Mouse (Mus musculus) hindbrain, embryonic 10.5 days (tissue): Measurements from ENCODE around the gene P2ry1. TPM values are rescaled to one million over a fixed set of nuclear protein-coding genes. Genes with fewer than 3 reads are reported as not detected.

Source experiments
- DNase-seq: peaks from one replicate; pipeline ENCODE4 v3.0.0-alpha.2; 2017; ENCODE audit warnings: low spot score
- H3K27ac ChIP-seq: fragments of 300-500 bp; sonication (generic); 2 replicates; pipeline ENCODE4 v1.5.1; 2016; ENCODE audit warnings: mild to moderate bottlenecking, moderate library complexity
- H3K27me3 ChIP-seq: fragments of 300-500 bp; sonication (generic); 2 replicates; pipeline ENCODE4 v1.6.1; 2016; ENCODE audit warnings: mild to moderate bottlenecking; ENCODE audit not compliant: poor library complexity, insufficient read depth, severe bottlenecking
- H3K36me3 ChIP-seq: fragments of 300-500 bp; sonication (generic); 2 replicates; pipeline ENCODE4 v1.6.1; 2016; ENCODE audit warnings: mild to moderate bottlenecking, moderate library complexity
- H3K4me1 ChIP-seq: fragments of 300-500 bp; sonication (generic); replicated peaks from 2 replicates; pipeline ENCODE4 v1.6.1; 2016; ENCODE audit warnings: mild to moderate bottlenecking
- H3K4me3 ChIP-seq: fragments of 300-500 bp; sonication (generic); 2 replicates; pipeline ENCODE4 v1.5.1; 2016; ENCODE audit warnings: mild to moderate bottlenecking, moderate library complexity
- H3K9me3 ChIP-seq: fragments of 300-500 bp; sonication (generic); 2 replicates; pipeline ENCODE4 v1.6.1; 2016; ENCODE audit warnings: mild to moderate bottlenecking, moderate library complexity
- WGBS: fragments of 180-500 bp; shearing (Covaris S2); methylation state at CpG from one replicate; pipeline ENCODE4 v1.1.7; 2016; 5-methylcytosine and 5-hydroxymethylcytosine counted together
- polyA plus RNA-seq: library from polyadenylated mRNA; unstranded; fragments of >200 nt; fragmentation: Nextera tagmentation; extraction: Ambion mirVana; gene quantifications from 2 replicates; pipeline ENCODE4 v1.2.1, GENCODE M21; 2016

The P2ry1 gene
- 3.9 and 4.5 TPM in 2 replicates for polyA plus RNA-seq

GRCm38 (mm10) chr3:61002587-61003501 is at the start of gene P2ry1:
Gene P2ry1 (plus strand): TSS chr3:61002795.
- H3K4me1 ChIP-seq: peaks cover 14% of the 10 kb centered on the region
- H3K27ac ChIP-seq: peak within 1 kb of the TSS; percentile 84
- no peaks in the 10 kb centered on the region for H3K36me3 ChIP-seq
- under 1% methylated on average over 90 of the region's 90 CpGs for WGBS
- no peaks in the 10 kb centered on the region for H3K9me3 ChIP-seq
- peaks cover 49% of the 10 kb centered on the region for H3K27me3 ChIP-seq
- peak within 1 kb of the TSS; percentile 78 for H3K4me3 ChIP-seq
- DNase-seq: peak; percentile 83

- whole genome bisulfite sequencing: 87% methylated on average over 5 of the region's 5 CpGs
- no peak for DNase-seq
- Histone ChIP-seq H3K36me3 (no peaks in the 10 kb centered on the region), H3K27ac (no peak overlapping the region), H3K27me3 (no peaks in the 10 kb centered on the region), H3K4me3 (no peak overlapping the region), H3K9me3 (no peaks in the 10 kb centered on the region), H3K4me1 (no peaks in the 10 kb centered on the region)
Observed at GRCm38 (mm10) chr3:60953199-60953736, 49.3 kb upstream of the P2ry1 start.

- WGBS: 81% methylated on average over 2 of the region's 2 CpGs
- no peak for DNase-seq
- Histone ChIP-seq H3K4me3 (no peak overlapping the region), H3K9me3 (no peaks in the 10 kb centered on the region), H3K27ac (no peak overlapping the region), H3K27me3 (no peaks in the 10 kb centered on the region), H3K4me1 (no peaks in the 10 kb centered on the region), H3K36me3 (no peaks in the 10 kb centered on the region)
Observed at GRCm38 (mm10) chr3:60954073-60954472, 48.5 kb upstream of the P2ry1 start.

- Histone ChIP-seq H3K27me3 (no peaks in the 10 kb centered on the region), H3K4me1 (no peaks in the 10 kb centered on the region), H3K4me3 (no peak overlapping the region), H3K9me3 (no peaks in the 10 kb centered on the region), H3K36me3 (no peaks in the 10 kb centered on the region), H3K27ac (no peak overlapping the region)
- no peak for DNase-seq
- 90% methylated on average over 2 of the region's 2 CpGs for WGBS
Observed at GRCm38 (mm10) chr3:60958769-60959168, 43.8 kb upstream of the P2ry1 start.

- Histone ChIP-seq H3K4me1 (no peaks in the 10 kb centered on the region), H3K36me3 (no peaks in the 10 kb centered on the region), H3K9me3 (no peaks in the 10 kb centered on the region), H3K4me3 (no peak overlapping the region), H3K27me3 (no peaks in the 10 kb centered on the region), H3K27ac (no peak overlapping the region)
- 83% methylated on average over 2 of the region's 2 CpGs for WGBS
- no peak for DNase-seq
Observed at GRCm38 (mm10) chr3:60965137-60965536, 37.5 kb upstream of the P2ry1 start.

- H3K36me3 ChIP-seq: no peaks in the 10 kb centered on the region
- no peaks in the 10 kb centered on the region for H3K4me1 ChIP-seq
- H3K27me3 ChIP-seq: no peaks in the 10 kb centered on the region
- no peak for DNase-seq
- no peak overlapping the region for H3K27ac ChIP-seq
- no peaks in the 10 kb centered on the region for H3K9me3 ChIP-seq
- no peak overlapping the region for H3K4me3 ChIP-seq
- WGBS: 91% methylated on average over 1 of the region's 1 CpGs
Observed at GRCm38 (mm10) chr3:60974944-60975343, 27.7 kb upstream of the P2ry1 start.

GRCm38 (mm10) chr3:60982109-60982508 is 20.5 kb upstream of the P2ry1 start:
- 93% methylated on average over 3 of the region's 3 CpGs for WGBS
- H3K4me3 ChIP-seq: no peak overlapping the region
- no peaks in the 10 kb centered on the region for H3K4me1 ChIP-seq
- H3K27me3 ChIP-seq: no peaks in the 10 kb centered on the region
- no peaks in the 10 kb centered on the region for H3K9me3 ChIP-seq
- no peak overlapping the region for H3K27ac ChIP-seq
- DNase-seq: no peak
- H3K36me3 ChIP-seq: no peaks in the 10 kb centered on the region

GRCm38 (mm10) chr3:60998064-60998463 is 4.5 kb upstream of the P2ry1 start:
- H3K4me1 ChIP-seq: peaks cover 7% of the 10 kb centered on the region
- H3K27ac ChIP-seq: no peak overlapping the region
- no peaks in the 10 kb centered on the region for H3K9me3 ChIP-seq
- no peak overlapping the region for H3K4me3 ChIP-seq
- 87% methylated on average over 3 of the region's 3 CpGs for WGBS
- H3K27me3 ChIP-seq: peaks cover 25% of the 10 kb centered on the region
- no peaks in the 10 kb centered on the region for H3K36me3 ChIP-seq
- DNase-seq: no peak

GRCm38 (mm10) chr3:60999715-61000114 is 2.9 kb upstream of the P2ry1 start:
- H3K36me3 ChIP-seq: no peaks in the 10 kb centered on the region
- no peaks in the 10 kb centered on the region for H3K9me3 ChIP-seq
- H3K4me1 ChIP-seq: peaks cover 14% of the 10 kb centered on the region
- peaks cover 42% of the 10 kb centered on the region for H3K27me3 ChIP-seq
- no peak overlapping the region for H3K27ac ChIP-seq
- no peak for DNase-seq
- no peak overlapping the region for H3K4me3 ChIP-seq

GRCm38 (mm10) chr3:61000747-61001146 is 1.8 kb upstream of the P2ry1 start:
- 79% methylated on average over 4 of the region's 4 CpGs for WGBS
- no peak for DNase-seq
- Histone ChIP-seq H3K9me3 (no peaks in the 10 kb centered on the region), H3K27me3 (peaks cover 49% of the 10 kb centered on the region), H3K36me3 (no peaks in the 10 kb centered on the region), H3K4me3 (no peak overlapping the region), H3K4me1 (peaks cover 14% of the 10 kb centered on the region), H3K27ac (no peak overlapping the region)

- DNase-seq: no peak
- peaks cover 14% of the 10 kb centered on the region for H3K4me1 ChIP-seq
- H3K27me3 ChIP-seq: peaks cover 49% of the 10 kb centered on the region
- H3K27ac ChIP-seq: peak overlapping the region; percentile 84
- no peaks in the 10 kb centered on the region for H3K9me3 ChIP-seq
- no peaks in the 10 kb centered on the region for H3K36me3 ChIP-seq
- peak overlapping the region; percentile 78 for H3K4me3 ChIP-seq
- 2% methylated on average over 20 of the region's 20 CpGs for WGBS
Observed at GRCm38 (mm10) chr3:61001852-61002586, 576 bp upstream of the P2ry1 start.

GRCm38 (mm10) chr3:61004611-61005010 is 2.0 kb downstream of the P2ry1 start:
- H3K4me3 ChIP-seq: no peak overlapping the region
- peaks cover 14% of the 10 kb centered on the region for H3K4me1 ChIP-seq
- H3K27ac ChIP-seq: no peak overlapping the region
- peaks cover 49% of the 10 kb centered on the region for H3K27me3 ChIP-seq
- no peaks in the 10 kb centered on the region for H3K36me3 ChIP-seq
- no peak for DNase-seq
- no peaks in the 10 kb centered on the region for H3K9me3 ChIP-seq
- 90% methylated on average over 1 of the region's 1 CpGs for WGBS

GRCm38 (mm10) chr3:61011660-61012059 is 9.1 kb downstream of the P2ry1 start:
- Histone ChIP-seq H3K4me1 (0 out of 2 replicates have a peak, but pooled peaks cover 8% of the 10 kb centered on the region), H3K36me3 (no peaks in the 10 kb centered on the region), H3K4me3 (no peak overlapping the region), H3K27ac (no peak overlapping the region), H3K27me3 (no peaks in the 10 kb centered on the region), H3K9me3 (no peaks in the 10 kb centered on the region)
- WGBS: 43% methylated on average over 5 of the region's 5 CpGs
- no peak for DNase-seq
